Mouse (Mus musculus): ENCODE data around the gene Ptpn14. TPM values are rescaled to one million over a fixed set of nuclear protein-coding genes. Genes with fewer than 3 reads are reported as not detected.

The Ptpn14 gene
- polyA plus RNA-seq, 1 experiment from 2014 or later, result 9.6 TPM

- Histone ChIP-seq H3K27me3 (ENCODE audit: control insufficient read depth, insufficient read depth, low read length) (no peaks in the 10 kb centered on the region), H3K4me1 (ENCODE audit: control insufficient read depth, insufficient read depth, low read length) (peaks cover 20% of the 10 kb centered on the region), H3K27ac (ENCODE audit: low read length) (peak overlapping the region; percentile 89), H3K4me2 (ENCODE audit: low read depth, low read length) (peak overlapping the region; percentile 48), H3K4me3 (ENCODE audit: low read length) (no peak overlapping the region), H3K9me3 (replicated peaks; ENCODE audit: control insufficient read depth, low read length) (no peaks in the 10 kb centered on the region), H3K9ac (ENCODE audit: low read length) (peak overlapping the region; percentile 48), H3K36me3 (ENCODE audit: control insufficient read depth, insufficient read depth) (peaks cover 22% of the 10 kb centered on the region)
- ATAC-seq (replicated peaks; ENCODE audit: extremely low read depth, insufficient read depth, low FRiP score), result 0 out of 2 replicates have a peak, but pooled peaks have one; percentile 4
- 38% methylated on average over 6 of the region's 6 CpGs for WGBS
Observed at GRCm38 (mm10) chr1:189866621-189867020, 138.6 kb downstream of the Ptpn14 start.

- H3K4me3 ChIP-seq (ENCODE audit: low read length), result no peak overlapping the region
- peaks cover 22% of the 10 kb centered on the region for H3K36me3 ChIP-seq (ENCODE audit: control insufficient read depth, insufficient read depth)
- peaks cover 20% of the 10 kb centered on the region for H3K4me1 ChIP-seq (ENCODE audit: control insufficient read depth, insufficient read depth, low read length)
- H3K9ac ChIP-seq (ENCODE audit: low read length), result peak overlapping the region; percentile 48
- no peaks in the 10 kb centered on the region for H3K27me3 ChIP-seq (ENCODE audit: control insufficient read depth, insufficient read depth, low read length)
- ATAC-seq (replicated peaks; ENCODE audit: extremely low read depth, insufficient read depth, low FRiP score), result peak; percentile 69
- no peaks in the 10 kb centered on the region for H3K9me3 ChIP-seq (replicated peaks; ENCODE audit: control insufficient read depth, low read length)
- peak overlapping the region; percentile 89 for H3K27ac ChIP-seq (ENCODE audit: low read length)
- peak overlapping the region; percentile 48 for H3K4me2 ChIP-seq (ENCODE audit: low read depth, low read length)
- WGBS, result 14% methylated on average over 5 of the region's 5 CpGs
Observed at GRCm38 (mm10) chr1:189867034-189867433, 139.0 kb downstream of the Ptpn14 start.

GRCm38 (mm10) chr1:189867497-189867896, 139.4 kb downstream of the Ptpn14 start:
- WGBS, result 11% methylated on average over 9 of the region's 9 CpGs
- H3K36me3 ChIP-seq (ENCODE audit: control insufficient read depth, insufficient read depth), result peaks cover 22% of the 10 kb centered on the region

GRCm38 (mm10) chr1:189868036-189868435, 140.0 kb downstream of the Ptpn14 start:
- Histone ChIP-seq H3K4me2 (ENCODE audit: low read depth, low read length) (no peak overlapping the region), H3K27me3 (ENCODE audit: control insufficient read depth, insufficient read depth, low read length) (no peaks in the 10 kb centered on the region), H3K9ac (ENCODE audit: low read length) (no peak overlapping the region), H3K4me3 (ENCODE audit: low read length) (no peak overlapping the region), H3K4me1 (ENCODE audit: control insufficient read depth, insufficient read depth, low read length) (peaks cover 20% of the 10 kb centered on the region), H3K27ac (ENCODE audit: low read length) (peak overlapping the region; percentile 89), H3K36me3 (ENCODE audit: control insufficient read depth, insufficient read depth) (peaks cover 20% of the 10 kb centered on the region), H3K9me3 (replicated peaks; ENCODE audit: control insufficient read depth, low read length) (no peaks in the 10 kb centered on the region)
- ATAC-seq (replicated peaks; ENCODE audit: extremely low read depth, insufficient read depth, low FRiP score), result 0 out of 2 replicates have a peak, but pooled peaks have one; percentile 20
- WGBS, result 54% methylated on average over 10 of the region's 10 CpGs

More at GRCm38 (mm10) chr1:189867497-189867896, 139.4 kb downstream of the Ptpn14 start:
- peak; percentile 87 for ATAC-seq (replicated peaks; ENCODE audit: extremely low read depth, insufficient read depth, low FRiP score)
- Histone ChIP-seq H3K9me3 (replicated peaks; ENCODE audit: control insufficient read depth, low read length) (no peaks in the 10 kb centered on the region), H3K4me1 (ENCODE audit: control insufficient read depth, insufficient read depth, low read length) (peaks cover 20% of the 10 kb centered on the region), H3K4me2 (ENCODE audit: low read depth, low read length) (peak overlapping the region; percentile 48), H3K4me3 (ENCODE audit: low read length) (no peak overlapping the region), H3K27me3 (ENCODE audit: control insufficient read depth, insufficient read depth, low read length) (no peaks in the 10 kb centered on the region), H3K27ac (ENCODE audit: low read length) (peak overlapping the region; percentile 89), H3K9ac (ENCODE audit: low read length) (peak overlapping the region; percentile 48)

- Histone ChIP-seq H3K4me3 (ENCODE audit: low read length) (no peak overlapping the region), H3K4me2 (ENCODE audit: low read depth, low read length) (no peak overlapping the region), H3K36me3 (ENCODE audit: control insufficient read depth, insufficient read depth) (peaks cover 16% of the 10 kb centered on the region), H3K9me3 (replicated peaks; ENCODE audit: control insufficient read depth, low read length) (no peaks in the 10 kb centered on the region), H3K27ac (ENCODE audit: low read length) (no peak overlapping the region), H3K4me1 (ENCODE audit: control insufficient read depth, insufficient read depth, low read length) (peaks cover 30% of the 10 kb centered on the region), H3K27me3 (ENCODE audit: control insufficient read depth, insufficient read depth, low read length) (no peaks in the 10 kb centered on the region), H3K9ac (ENCODE audit: low read length) (no peak overlapping the region)
- no peak for ATAC-seq (replicated peaks; ENCODE audit: extremely low read depth, insufficient read depth, low FRiP score)
- 90% methylated on average over 18 of the region's 18 CpGs for WGBS
Observed at GRCm38 (mm10) chr1:189869651-189870270, 141.7 kb downstream of the Ptpn14 start.

- peaks cover 16% of the 10 kb centered on the region for H3K36me3 ChIP-seq (ENCODE audit: control insufficient read depth, insufficient read depth)
- 83% methylated on average over 8 of the region's 8 CpGs for WGBS
- no peaks in the 10 kb centered on the region for H3K27me3 ChIP-seq (ENCODE audit: control insufficient read depth, insufficient read depth, low read length)
- H3K9ac ChIP-seq (ENCODE audit: low read length), result no peak overlapping the region
- H3K4me1 ChIP-seq (ENCODE audit: control insufficient read depth, insufficient read depth, low read length), result peaks cover 36% of the 10 kb centered on the region
- H3K4me3 ChIP-seq (ENCODE audit: low read length), result no peak overlapping the region
- no peak for ATAC-seq (replicated peaks; ENCODE audit: extremely low read depth, insufficient read depth, low FRiP score)
- H3K27ac ChIP-seq (ENCODE audit: low read length), result no peak overlapping the region
- H3K9me3 ChIP-seq (replicated peaks; ENCODE audit: control insufficient read depth, low read length), result no peaks in the 10 kb centered on the region
- no peak overlapping the region for H3K4me2 ChIP-seq (ENCODE audit: low read depth, low read length)
Observed at GRCm38 (mm10) chr1:189870539-189870938, 142.5 kb downstream of the Ptpn14 start.

- Histone ChIP-seq H3K9me3 (replicated peaks; ENCODE audit: control insufficient read depth, low read length) (no peaks in the 10 kb centered on the region), H3K9ac (ENCODE audit: low read length) (no peak overlapping the region), H3K27me3 (ENCODE audit: control insufficient read depth, insufficient read depth, low read length) (no peaks in the 10 kb centered on the region), H3K4me1 (ENCODE audit: control insufficient read depth, insufficient read depth, low read length) (peaks cover 38% of the 10 kb centered on the region), H3K4me2 (ENCODE audit: low read depth, low read length) (no peak overlapping the region), H3K27ac (ENCODE audit: low read length) (no peak overlapping the region), H3K36me3 (ENCODE audit: control insufficient read depth, insufficient read depth) (peaks cover 14% of the 10 kb centered on the region), H3K4me3 (ENCODE audit: low read length) (no peak overlapping the region)
- no peak for ATAC-seq (replicated peaks; ENCODE audit: extremely low read depth, insufficient read depth, low FRiP score)
- 77% methylated on average over 8 of the region's 8 CpGs for WGBS
Observed at GRCm38 (mm10) chr1:189871625-189872024, 143.6 kb downstream of the Ptpn14 start.

- peaks cover 38% of the 10 kb centered on the region for H3K4me1 ChIP-seq (ENCODE audit: control insufficient read depth, insufficient read depth, low read length)
- WGBS, result 73% methylated on average over 4 of the region's 4 CpGs
Observed at GRCm38 (mm10) chr1:189872050-189872449, 144.0 kb downstream of the Ptpn14 start.

GRCm38 (mm10) chr1:189873591-189873990, 145.5 kb downstream of the Ptpn14 start:
- 69% methylated on average over 8 of the region's 8 CpGs for WGBS
- Histone ChIP-seq H3K4me1 (ENCODE audit: control insufficient read depth, insufficient read depth, low read length) (peaks cover 33% of the 10 kb centered on the region), H3K27me3 (ENCODE audit: control insufficient read depth, insufficient read depth, low read length) (no peaks in the 10 kb centered on the region), H3K36me3 (ENCODE audit: control insufficient read depth, insufficient read depth) (peaks cover 20% of the 10 kb centered on the region), H3K4me3 (ENCODE audit: low read length) (no peak overlapping the region), H3K4me2 (ENCODE audit: low read depth, low read length) (no peak overlapping the region), H3K9ac (ENCODE audit: low read length) (no peak overlapping the region), H3K9me3 (replicated peaks; ENCODE audit: control insufficient read depth, low read length) (no peaks in the 10 kb centered on the region), H3K27ac (ENCODE audit: low read length) (peak overlapping the region; percentile 79)
- peak; percentile 10; the same call in 1 of the 2 replicates for ATAC-seq (replicated peaks; ENCODE audit: extremely low read depth, insufficient read depth, low FRiP score)

More at GRCm38 (mm10) chr1:189872050-189872449, 144.0 kb downstream of the Ptpn14 start:
- Histone ChIP-seq H3K9me3 (replicated peaks; ENCODE audit: control insufficient read depth, low read length) (no peaks in the 10 kb centered on the region), H3K4me2 (ENCODE audit: low read depth, low read length) (no peak overlapping the region), H3K9ac (ENCODE audit: low read length) (no peak overlapping the region), H3K27ac (ENCODE audit: low read length) (no peak overlapping the region), H3K4me3 (ENCODE audit: low read length) (no peak overlapping the region), H3K27me3 (ENCODE audit: control insufficient read depth, insufficient read depth, low read length) (no peaks in the 10 kb centered on the region), H3K36me3 (ENCODE audit: control insufficient read depth, insufficient read depth) (peaks cover 14% of the 10 kb centered on the region)
- ATAC-seq (replicated peaks; ENCODE audit: extremely low read depth, insufficient read depth, low FRiP score), result no peak
